Mouse (Mus musculus) Patski (cell line): Measurements from ENCODE around the gene 1700010I14Rik. TPM values are rescaled to one million over a fixed set of nuclear protein-coding genes. Genes with fewer than 3 reads are reported as not detected.

ENCODE experiments used
- ATAC-seq: fragments of 100-300 bp; one replicate; pipeline ENCODE4 v1.8.0; 2021
- CTCF ChIA-PET: fragments of 350-600 bp; sonication (Branson Sonifier 250); formaldehyde crosslinking; loops from one replicate; lab custom pipeline; 2022; ENCODE audit warnings: inconsistent platforms; lab: Charles Lee
- POLR2A ChIA-PET: fragments of 350-600 bp; sonication (Branson Sonifier 250); formaldehyde crosslinking; loops from one replicate; lab custom pipeline; 2022; ENCODE audit warnings: antibody characterized with exemption, inconsistent platforms; lab: Charles Lee
- DNase-seq: peaks from one replicate; pipeline ENCODE4 v3.0.0-alpha.2; 2011; ENCODE audit warnings: low read depth, low spot score
- H3K27me3 ChIP-seq: fragments of 371-371 bp; one replicate; pipeline ENCODE4 v1.5.1; 2021
- CTCF ChIP-seq: fragments of 100-300 bp; IDR thresholded peaks from one replicate; pipeline ENCODE4 v1.5.1; 2021
- in situ Hi-C: fragments of 300-500 bp; cut with MboI; formaldehyde crosslinking; loops from 3 replicates; pipeline ENCODE4 v1.11.1; 2018; ENCODE audit warnings: low pct_unique_long_range_greater_than_20kb, mixed read lengths
- polyA plus RNA-seq: library from polyadenylated mRNA; unstranded; gene quantifications from one replicate; pipeline ENCODE4 v1.2.3, GENCODE M21; 2021

Gene 1700010I14Rik
- polyA plus RNA-seq, 1 experiment from 2014 or later: 3.9 TPM

- DNase-seq (no peak), ATAC-seq (no peak)
- CTCF ChIA-PET: interaction anchor here (0.9 to 44.5 kb wide), 11 partner anchors 8 to 135 kb away, joined by 3 to 786 read pairs (median 6); partner anchors contain the start of gene 1700010I14Rik
- POLR2A ChIA-PET: interaction anchor here (0.8 to 2.7 kb wide), 5 partner anchors 10 to 74 kb away, joined by 4 to 12 read pairs (median 5); no protein-coding TSS in a partner anchor
- peaks cover 3% of the 10 kb centered on the region for H3K27me3 ChIP-seq
- in situ Hi-C loops: loop anchor here (25.0 kb wide), 1 partner anchor 1711 kb away; no protein-coding TSS in a partner anchor
- TF ChIP-seq CTCF: no peak
These were observed 14.8 kb upstream of the 1700010I14Rik start for GRCm38 (mm10) chr17:8973331-8973730.

GRCm38 (mm10) chr17:8974423-8974822 lies 13.7 kb upstream of the 1700010I14Rik start:
- in situ Hi-C loops: loop anchor here (25.0 kb wide), 1 partner anchor 1712 kb away; no protein-coding TSS in a partner anchor
- ATAC-seq: peak; percentile 12
- POLR2A ChIA-PET: interaction anchor here (1.0 to 2.7 kb wide), 3 partner anchors 9 to 19 kb away, joined by 3 to 12 read pairs (median 9); no protein-coding TSS in a partner anchor
- TF ChIP-seq CTCF: no peak
- no peak for DNase-seq
- CTCF ChIA-PET: interaction anchor here (0.7 to 44.5 kb wide), 16 partner anchors 9 to 136 kb away, joined by 3 to 786 read pairs (median 4); partner anchors contain the start of gene 1700010I14Rik
- peaks cover 8% of the 10 kb centered on the region for H3K27me3 ChIP-seq

DNA sequence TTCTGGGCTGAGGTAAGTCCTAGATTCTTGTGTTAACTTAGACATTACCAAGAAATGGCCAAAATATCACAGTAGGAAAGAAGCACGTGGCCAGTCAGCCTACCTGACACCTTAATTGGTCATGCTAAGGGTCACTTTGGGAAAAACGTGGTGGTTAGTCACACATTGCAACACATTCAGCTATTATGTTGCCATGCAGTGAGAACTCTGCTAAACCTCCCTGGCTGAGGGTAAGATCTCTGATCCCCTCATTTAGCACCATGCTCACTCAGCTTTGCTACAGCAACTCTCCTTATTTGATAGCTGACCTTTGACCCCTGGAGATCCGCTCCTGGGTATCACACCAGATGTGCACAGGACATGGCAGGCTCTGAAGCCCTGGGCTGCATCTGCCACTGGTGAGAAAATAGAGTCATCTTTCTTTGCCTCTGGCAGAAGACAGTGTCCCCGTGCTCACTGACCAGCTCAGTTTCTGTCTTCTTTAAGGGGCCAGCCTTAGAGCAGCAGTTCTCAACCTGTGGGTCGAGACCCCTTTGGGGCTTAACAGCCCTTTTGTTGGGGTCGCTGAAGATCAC lies 13.2 kb upstream of the 1700010I14Rik start:
- CTCF ChIA-PET: interaction anchor here (0.9 to 44.5 kb wide), 14 partner anchors 9 to 131 kb away, joined by 3 to 786 read pairs (median 4); partner anchors contain the start of gene 1700010I14Rik
- no peak for TF ChIP-seq CTCF
- ATAC-seq (peak; percentile 60), DNase-seq (peak; percentile 85)
- POLR2A ChIA-PET: interaction anchor here (0.6 to 2.7 kb wide), 7 partner anchors 8 to 49 kb away, joined by 3 to 12 read pairs (median 4); partner anchors contain the start of gene 1700010I14Rik
- H3K27me3 ChIP-seq: peaks cover 10% of the 10 kb centered on the region
- in situ Hi-C loops: loop anchor here (25.0 kb wide), 1 partner anchor 1713 kb away; no protein-coding TSS in a partner anchor

GRCm38 (mm10) chr17:8976745-8977144 lies 11.4 kb upstream of the 1700010I14Rik start:
- CTCF ChIA-PET: interaction anchor here (0.9 to 44.5 kb wide), 18 partner anchors 8 to 135 kb away, joined by 3 to 786 read pairs (median 5); partner anchors contain the start of gene 1700010I14Rik
- H3K27me3 ChIP-seq: peaks cover 14% of the 10 kb centered on the region
- no peak for ATAC-seq
- in situ Hi-C loops: no loop called here
- DNase-seq: no peak
- POLR2A ChIA-PET: interaction anchor here (0.9 to 2.6 kb wide), 4 partner anchors 10 to 12 kb away, joined by 3 to 8 read pairs (median 7); partner anchors contain the start of gene 1700010I14Rik
- no peak for TF ChIP-seq CTCF

DNA sequence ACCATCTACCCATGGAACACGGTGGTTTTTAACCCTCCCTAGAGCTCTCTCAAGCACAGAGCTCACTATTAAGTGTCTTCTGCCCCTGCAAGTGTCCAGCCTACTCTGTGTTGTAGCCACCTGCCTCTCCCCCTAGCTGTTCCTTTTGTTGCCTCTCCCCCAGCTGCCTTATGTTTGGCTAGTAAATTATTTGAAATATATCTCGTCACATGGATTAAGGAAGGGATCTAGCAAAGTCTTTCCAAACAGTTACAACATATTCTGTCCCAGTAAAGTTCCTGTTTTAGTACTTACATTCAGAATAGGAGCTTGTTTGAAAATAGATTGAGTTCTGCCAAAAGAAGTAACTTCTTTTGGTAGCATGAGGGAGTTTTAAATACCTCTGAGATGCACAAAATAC lies 10.9 kb upstream of the 1700010I14Rik start:
- DNase-seq: no peak
- ChIA-PET POLR2A (interaction anchor here (0.8 to 2.6 kb wide), 4 partner anchors 10 to 14 kb away, joined by 3 to 8 read pairs (median 5); partner anchors contain the start of gene 1700010I14Rik), CTCF (interaction anchor here (0.9 to 44.5 kb wide), 20 partner anchors 7 to 135 kb away, joined by 3 to 786 read pairs (median 5); partner anchors contain the start of gene 1700010I14Rik)
- ATAC-seq: no peak
- in situ Hi-C loops: no loop called here
- peaks cover 14% of the 10 kb centered on the region for H3K27me3 ChIP-seq
- no peak for TF ChIP-seq CTCF

- H3K27me3 ChIP-seq: peaks cover 18% of the 10 kb centered on the region
- ChIA-PET POLR2A (interaction anchor here (1.0 to 2.4 kb wide), 4 partner anchors 9 to 20 kb away, joined by 3 to 12 read pairs (median 5); no protein-coding TSS in a partner anchor), CTCF (interaction anchor here (0.8 to 44.5 kb wide), 15 partner anchors 10 to 144 kb away, joined by 3 to 786 read pairs (median 6); partner anchors contain the start of gene 1700010I14Rik)
- in situ Hi-C loops: loop anchor here (10.0 kb wide), 1 partner anchor 59 kb away; no protein-coding TSS in a partner anchor
- DNase-seq (peak; percentile 83), ATAC-seq (peak; percentile 23)
- TF ChIP-seq CTCF: no peak
These were observed 4.6 kb upstream of the 1700010I14Rik start for GRCm38 (mm10) chr17:8983576-8983975.

GRCm38 (mm10) chr17:8985714-8986113 lies 2.4 kb upstream of the 1700010I14Rik start:
- in situ Hi-C loops: loop anchor here (5.0 to 10.0 kb wide), 3 partner anchors 43 to 118 kb away; no protein-coding TSS in a partner anchor
- ATAC-seq (no peak), DNase-seq (no peak)
- POLR2A ChIA-PET: interaction anchor here (0.7 to 1.1 kb wide), 3 partner anchors 10 to 20 kb away, joined by 3 to 4 read pairs (median 4); no protein-coding TSS in a partner anchor
- peaks cover 7% of the 10 kb centered on the region for H3K27me3 ChIP-seq
- CTCF ChIA-PET: interaction anchor here (0.7 to 44.5 kb wide), 23 partner anchors 12 to 134 kb away, joined by 3 to 786 read pairs (median 5); partner anchors contain the start of gene 1700010I14Rik
- TF ChIP-seq CTCF: no peak

GRCm38 (mm10) chr17:8986551-8986950 lies 1.6 kb upstream of the 1700010I14Rik start:
- ChIA-PET POLR2A (interaction anchor here (1.1 kb wide), 1 partner anchor 62 kb away, joined by 5 read pairs; no protein-coding TSS in a partner anchor), CTCF (interaction anchor here (0.7 to 44.5 kb wide), 17 partner anchors 13 to 135 kb away, joined by 3 to 786 read pairs (median 5); partner anchors contain the start of gene 1700010I14Rik)
- TF ChIP-seq CTCF: no peak
- DNase-seq (no peak), ATAC-seq (no peak)
- peaks cover 7% of the 10 kb centered on the region for H3K27me3 ChIP-seq
- in situ Hi-C loops: loop anchor here (5.0 to 10.0 kb wide), 3 partner anchors 44 to 119 kb away; no protein-coding TSS in a partner anchor

- ChIA-PET POLR2A (interaction anchor here (1.1 kb wide), 1 partner anchor 63 kb away, joined by 5 read pairs; no protein-coding TSS in a partner anchor), CTCF (interaction anchor here (0.9 to 44.5 kb wide), 8 partner anchors 12 to 135 kb away, joined by 3 to 786 read pairs (median 14); partner anchors contain the start of gene 1700010I14Rik)
- in situ Hi-C loops: loop anchor here (5.0 to 10.0 kb wide), 3 partner anchors 45 to 120 kb away; no protein-coding TSS in a partner anchor
- no peak for TF ChIP-seq CTCF
- peaks cover 7% of the 10 kb centered on the region for H3K27me3 ChIP-seq
- DNase-seq (no peak), ATAC-seq (no peak)
These were observed 764 bp upstream of the 1700010I14Rik start for GRCm38 (mm10) chr17:8987369-8987768.
